Mouse (Mus musculus): ENCODE results near the gene Siah3. TPM values are rescaled to one million over a fixed set of nuclear protein-coding genes. Genes with fewer than 3 reads are reported as not detected.

Siah3 gene
- not detected for polyA plus RNA-seq (2012; fragmentation: generic; extraction: Trizol)
- long read RNA-seq, experiment 1, result 0 reads
- long read RNA-seq, experiment 2, result 0 reads

GRCm38 (mm10) chr14:75455743-75456421 is at the start of gene Siah3:
TSS of gene Siah3 (plus strand) at chr14:75455982.
- peaks cover 39% of the 10 kb centered on the region for H3K27me3 ChIP-seq (ENCODE audit: control insufficient read depth, insufficient read depth, insufficient read length)
- no peaks in the 10 kb centered on the region for H3K79me3 ChIP-seq (ENCODE audit: low read depth)
- no peak within 1 kb of the TSS for H3K4me3 ChIP-seq (ENCODE audit: insufficient read depth, poor library complexity, severe bottlenecking)
- H3K79me2 ChIP-seq (ENCODE audit: control insufficient read depth, insufficient read depth), result no peaks in the 10 kb centered on the region
- no peak within 1 kb of the TSS for H3ac ChIP-seq (ENCODE audit: control insufficient read depth, insufficient read length, low read depth)
- H3K36me3 ChIP-seq (ENCODE audit: control insufficient read depth, insufficient read depth), result no peaks in the 10 kb centered on the region
- TF ChIP-seq FOSL1 (IDR thresholded peaks at IDR 0.05; ENCODE audit: insufficient read depth, low read length, poor library complexity, severe bottlenecking), result no peak
- TF ChIP-seq USF1 (IDR thresholded peaks at IDR 0.05; ENCODE audit: low read depth), result no peak
- TF ChIP-seq MYOD1 (IDR thresholded peaks at IDR 0.05; ENCODE audit: control insufficient read depth, insufficient read length, low read depth), result no peak
- TF ChIP-seq MAX (IDR thresholded peaks at IDR 0.05), result no peak
- TF ChIP-seq CEBPB (IDR thresholded peaks at IDR 0.05; ENCODE audit: low read depth), result no peak
- TF ChIP-seq MYOG (IDR thresholded peaks at IDR 0.05; ENCODE audit: control insufficient read depth, extremely low read depth, insufficient read length), result no peak
- TF ChIP-seq CTCF (IDR thresholded peaks at IDR 0.05; ENCODE audit: control insufficient read depth, insufficient read depth, insufficient read length), result no peak

- Histone ChIP-seq H3ac (ENCODE audit: control insufficient read depth, insufficient read length, low read depth) (no peak overlapping the region), H3K27me3 (ENCODE audit: control insufficient read depth, insufficient read depth, insufficient read length) (peaks cover 13% of the 10 kb centered on the region), H3K79me3 (ENCODE audit: low read depth) (no peaks in the 10 kb centered on the region), H3K36me3 (ENCODE audit: control insufficient read depth, insufficient read depth) (no peaks in the 10 kb centered on the region), H3K4me3 (ENCODE audit: insufficient read depth, poor library complexity, severe bottlenecking) (no peak overlapping the region), H3K79me2 (ENCODE audit: control insufficient read depth, insufficient read depth) (no peaks in the 10 kb centered on the region)
- TF ChIP-seq MYOD1 (IDR thresholded peaks at IDR 0.05; ENCODE audit: control insufficient read depth, insufficient read length, low read depth) (no peak), CEBPB (IDR thresholded peaks at IDR 0.05; ENCODE audit: low read depth) (no peak), MAX (IDR thresholded peaks at IDR 0.05) (no peak), USF1 (IDR thresholded peaks at IDR 0.05; ENCODE audit: low read depth) (no peak), MYOG (IDR thresholded peaks at IDR 0.05; ENCODE audit: control insufficient read depth, extremely low read depth, insufficient read length) (no peak), CTCF (IDR thresholded peaks at IDR 0.05; ENCODE audit: control insufficient read depth, insufficient read depth, insufficient read length) (no peak), FOSL1 (IDR thresholded peaks at IDR 0.05; ENCODE audit: insufficient read depth, low read length, poor library complexity, severe bottlenecking) (no peak)
Observed at GRCm38 (mm10) chr14:75409772-75410171, 46.0 kb upstream of the Siah3 start.

GRCm38 (mm10) chr14:75410392-75410791 is 45.4 kb upstream of the Siah3 start:
- TF ChIP-seq MYOG (IDR thresholded peaks at IDR 0.05; ENCODE audit: control insufficient read depth, extremely low read depth, insufficient read length), result no peak
- no peak for TF ChIP-seq MAX (IDR thresholded peaks at IDR 0.05)
- no peak for TF ChIP-seq CTCF (IDR thresholded peaks at IDR 0.05; ENCODE audit: control insufficient read depth, insufficient read depth, insufficient read length)
- no peak for TF ChIP-seq CEBPB (IDR thresholded peaks at IDR 0.05; ENCODE audit: low read depth)
- TF ChIP-seq USF1 (IDR thresholded peaks at IDR 0.05; ENCODE audit: low read depth), result no peak
- TF ChIP-seq FOSL1 (IDR thresholded peaks at IDR 0.05; ENCODE audit: insufficient read depth, low read length, poor library complexity, severe bottlenecking), result no peak
- TF ChIP-seq MYOD1 (IDR thresholded peaks at IDR 0.05; ENCODE audit: control insufficient read depth, insufficient read length, low read depth), result no peak
- H3K79me3 ChIP-seq (ENCODE audit: low read depth), result no peaks in the 10 kb centered on the region
- no peaks in the 10 kb centered on the region for H3K36me3 ChIP-seq (ENCODE audit: control insufficient read depth, insufficient read depth)
- no peak overlapping the region for H3ac ChIP-seq (ENCODE audit: control insufficient read depth, insufficient read length, low read depth)
- H3K27me3 ChIP-seq (ENCODE audit: control insufficient read depth, insufficient read depth, insufficient read length), result peaks cover 11% of the 10 kb centered on the region
- no peaks in the 10 kb centered on the region for H3K79me2 ChIP-seq (ENCODE audit: control insufficient read depth, insufficient read depth)
- H3K4me3 ChIP-seq (ENCODE audit: insufficient read depth, poor library complexity, severe bottlenecking), result no peak overlapping the region

- no peaks in the 10 kb centered on the region for H3K36me3 ChIP-seq (ENCODE audit: control insufficient read depth, insufficient read depth)
- H3K27me3 ChIP-seq (ENCODE audit: control insufficient read depth, insufficient read depth, insufficient read length), result no peaks in the 10 kb centered on the region
- no peaks in the 10 kb centered on the region for H3K79me3 ChIP-seq (ENCODE audit: low read depth)
- no peak overlapping the region for H3K4me3 ChIP-seq (ENCODE audit: insufficient read depth, poor library complexity, severe bottlenecking)
- H3K79me2 ChIP-seq (ENCODE audit: control insufficient read depth, insufficient read depth), result no peaks in the 10 kb centered on the region
- H3ac ChIP-seq (ENCODE audit: control insufficient read depth, insufficient read length, low read depth), result no peak overlapping the region
- TF ChIP-seq MYOD1 (IDR thresholded peaks at IDR 0.05; ENCODE audit: control insufficient read depth, insufficient read length, low read depth) (no peak), FOSL1 (IDR thresholded peaks at IDR 0.05; ENCODE audit: insufficient read depth, low read length, poor library complexity, severe bottlenecking) (no peak), USF1 (IDR thresholded peaks at IDR 0.05; ENCODE audit: low read depth) (no peak), CEBPB (IDR thresholded peaks at IDR 0.05; ENCODE audit: low read depth) (no peak), CTCF (IDR thresholded peaks at IDR 0.05; ENCODE audit: control insufficient read depth, insufficient read depth, insufficient read length) (no peak), MYOG (IDR thresholded peaks at IDR 0.05; ENCODE audit: control insufficient read depth, extremely low read depth, insufficient read length) (no peak), MAX (IDR thresholded peaks at IDR 0.05) (no peak)
Observed at GRCm38 (mm10) chr14:75418721-75419120, 37.1 kb upstream of the Siah3 start.

- no peaks in the 10 kb centered on the region for H3K36me3 ChIP-seq (ENCODE audit: control insufficient read depth, insufficient read depth)
- no peaks in the 10 kb centered on the region for H3K27me3 ChIP-seq (ENCODE audit: control insufficient read depth, insufficient read depth, insufficient read length)
- no peaks in the 10 kb centered on the region for H3K79me3 ChIP-seq (ENCODE audit: low read depth)
- no peak for TF ChIP-seq MYOD1 (IDR thresholded peaks at IDR 0.05; ENCODE audit: control insufficient read depth, insufficient read length, low read depth)
- no peak for TF ChIP-seq MAX (IDR thresholded peaks at IDR 0.05)
- no peak for TF ChIP-seq CTCF (IDR thresholded peaks at IDR 0.05; ENCODE audit: control insufficient read depth, insufficient read depth, insufficient read length)
- no peak for TF ChIP-seq MYOG (IDR thresholded peaks at IDR 0.05; ENCODE audit: control insufficient read depth, extremely low read depth, insufficient read length)
- no peaks in the 10 kb centered on the region for H3K79me2 ChIP-seq (ENCODE audit: control insufficient read depth, insufficient read depth)
- no peak overlapping the region for H3K4me3 ChIP-seq (ENCODE audit: insufficient read depth, poor library complexity, severe bottlenecking)
- no peak overlapping the region for H3ac ChIP-seq (ENCODE audit: control insufficient read depth, insufficient read length, low read depth)
Observed at GRCm38 (mm10) chr14:75419876-75420275, 35.9 kb upstream of the Siah3 start.
